Mouse (Mus musculus) spleen, embryonic (tissue): ENCODE data around the gene Srd5a1.
"Not testable (repeated sequence)": the region's sequence is repeated elsewhere in the genome, so short reads cannot be mapped to it uniquely, and the experiment has no call there.

Source experiments
- CTCF ChIA-PET: fragments of 350-600 bp; sonication (Branson Sonifier 250); formaldehyde crosslinking; loops from one replicate; lab custom pipeline; 2022; lab: Charles Lee

The Srd5a1 gene

DNA sequence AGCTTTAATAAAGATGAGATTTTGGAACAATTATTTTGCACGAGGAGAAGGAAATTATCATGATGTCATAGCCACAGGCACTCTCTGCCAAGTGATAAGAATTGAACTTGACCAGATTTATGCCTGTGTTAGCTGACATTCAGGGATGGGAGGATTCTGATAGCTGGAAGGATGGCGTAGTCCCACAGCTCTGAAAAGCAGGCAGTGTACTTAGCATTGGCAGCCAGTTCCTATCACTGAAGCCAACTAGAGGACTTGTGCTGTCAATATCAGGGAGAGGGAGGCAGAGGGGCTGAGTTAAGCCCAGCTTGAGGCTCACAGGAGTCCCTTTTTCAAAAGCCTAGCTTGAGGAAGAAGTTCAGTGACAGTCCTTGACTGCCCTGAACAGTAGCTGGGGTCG is 13.3 kb upstream of the Srd5a1 start:
- CTCF ChIA-PET: no interaction called here

DNA sequence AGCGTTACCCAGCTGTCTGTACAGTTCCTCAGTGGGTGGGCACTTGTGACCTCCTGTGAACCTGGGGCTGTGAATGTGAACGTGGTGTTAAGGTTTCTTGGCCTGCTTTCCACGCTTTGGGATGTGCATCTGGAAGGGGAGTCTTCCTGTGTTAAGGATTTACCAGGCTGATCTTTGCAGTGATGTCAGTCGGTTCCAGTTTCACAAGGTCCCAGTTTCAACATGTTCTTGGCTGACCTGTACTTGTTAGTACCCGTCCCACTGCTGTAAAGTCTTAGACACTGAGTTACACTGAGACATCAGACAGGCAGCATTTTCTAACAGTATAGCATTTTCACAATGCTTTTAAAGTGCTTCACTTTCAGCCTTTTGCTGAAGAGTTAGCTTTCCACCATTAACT is 12.6 kb upstream of the Srd5a1 start:
- CTCF ChIA-PET: no interaction called here

DNA sequence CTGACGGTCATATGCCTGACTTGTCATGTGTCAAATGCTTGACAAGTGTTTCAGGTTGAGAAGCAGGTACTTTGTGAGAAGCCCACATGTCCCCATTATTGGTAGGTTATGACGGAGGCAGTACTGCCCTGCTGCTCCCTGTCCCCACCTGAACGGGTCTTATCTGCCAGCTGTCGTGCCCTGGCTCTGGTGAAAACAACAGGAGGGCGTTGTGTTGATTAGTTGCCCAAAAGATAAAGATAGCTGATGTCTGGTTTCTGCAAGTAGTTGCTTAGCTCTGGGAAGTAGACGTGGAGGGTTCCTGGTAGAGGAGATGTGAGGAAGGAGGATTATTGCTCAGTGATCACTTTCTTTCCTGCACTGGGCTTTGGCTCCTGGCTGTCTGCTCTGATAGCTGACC is 5.5 kb upstream of the Srd5a1 start:
- CTCF ChIA-PET: interaction anchor here (0.8 kb wide), 1 partner anchor 22 kb away, joined by 4 read pairs; no protein-coding TSS in a partner anchor

DNA sequence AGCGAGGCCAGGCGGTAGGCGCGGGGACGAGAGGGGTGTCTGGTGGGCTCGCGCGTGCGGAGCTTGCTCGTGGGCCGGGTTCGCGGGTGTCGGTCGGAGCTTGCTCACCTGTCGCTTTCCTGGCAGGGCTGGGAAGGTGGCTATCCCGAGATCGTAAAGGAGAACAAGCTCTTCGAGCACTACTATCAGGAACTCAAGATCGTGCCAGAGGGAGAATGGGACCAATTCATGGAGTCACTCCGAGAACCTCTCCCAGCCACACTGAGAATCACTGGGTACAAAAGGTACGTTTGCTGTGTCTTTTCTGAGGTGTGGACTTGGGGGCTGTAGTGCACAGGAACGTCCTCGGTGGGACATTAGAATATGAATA is 918 bp upstream of the Srd5a1 start:
- CTCF ChIA-PET: no interaction called here

DNA sequence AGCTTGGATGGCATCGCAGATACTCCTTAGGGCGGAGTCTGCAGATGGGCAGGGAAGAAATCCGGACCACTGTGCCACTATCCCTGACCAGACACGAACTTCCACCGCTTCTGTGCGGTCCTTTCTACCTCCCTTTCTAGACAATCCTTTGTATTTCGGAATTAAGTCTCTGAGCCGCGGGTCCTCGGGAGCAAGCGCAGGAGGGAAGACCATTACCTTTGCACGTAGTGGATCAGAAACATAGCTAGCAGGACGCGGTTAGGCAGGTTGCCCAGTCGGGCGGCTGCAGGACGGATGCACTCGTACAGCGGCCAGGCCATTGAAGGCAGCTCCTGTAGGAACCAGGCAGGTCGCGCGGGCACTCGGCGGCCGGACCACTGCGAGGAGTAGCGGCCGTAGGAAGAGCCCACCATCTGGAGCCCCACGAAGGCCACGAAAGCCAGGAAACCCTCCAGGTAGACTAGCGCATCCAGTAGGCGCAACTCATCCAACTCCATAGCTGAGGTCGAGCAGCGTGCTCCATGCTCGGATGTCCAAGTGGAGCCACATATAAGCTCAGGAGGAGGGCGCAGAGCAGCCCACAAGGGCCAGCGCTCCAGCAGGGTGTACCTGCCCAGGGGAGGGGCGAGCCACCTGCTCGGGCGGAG is 368 bp downstream of the Srd5a1 start:
- CTCF ChIA-PET: no interaction called here

DNA sequence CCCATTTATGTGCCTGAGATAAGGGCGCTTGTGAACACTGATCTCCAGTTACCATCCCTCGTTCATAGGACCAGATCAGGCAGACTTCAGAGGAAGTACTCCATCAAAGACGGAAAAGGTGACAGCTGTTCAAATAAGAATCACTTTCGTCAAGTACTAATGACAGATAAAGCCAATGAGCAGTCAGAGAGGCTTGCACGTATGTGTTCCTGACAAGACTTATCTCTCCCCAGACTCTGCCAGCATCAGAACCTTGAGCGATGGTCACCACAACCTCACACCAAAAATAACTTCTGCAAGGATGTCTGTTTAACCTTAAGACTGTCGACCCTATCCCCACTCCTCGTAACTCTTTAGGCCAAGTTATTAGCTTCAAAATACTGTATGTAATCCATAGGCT is 2.5 kb downstream of the Srd5a1 start:
- CTCF ChIA-PET: no interaction called here

DNA sequence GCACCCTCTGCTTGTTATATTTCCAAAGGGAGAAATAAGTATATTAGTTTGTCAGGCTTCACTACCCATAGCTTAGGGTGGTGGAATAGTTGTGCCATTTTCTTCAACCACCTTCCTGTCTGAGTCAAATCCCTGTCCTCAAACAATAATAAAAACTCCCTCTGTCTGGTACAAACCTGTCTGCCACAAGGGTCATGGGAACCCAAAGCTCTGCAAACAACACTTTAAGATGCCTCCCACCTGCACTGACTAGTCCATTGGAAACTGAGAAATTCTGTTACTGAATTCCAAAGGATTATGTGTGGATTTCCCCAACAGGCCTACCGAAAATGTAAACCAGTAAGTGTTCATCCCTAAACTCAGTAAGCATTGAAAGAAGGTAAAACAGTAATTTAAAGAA is 6.6 kb downstream of the Srd5a1 start:
- CTCF ChIA-PET: no interaction called here

DNA sequence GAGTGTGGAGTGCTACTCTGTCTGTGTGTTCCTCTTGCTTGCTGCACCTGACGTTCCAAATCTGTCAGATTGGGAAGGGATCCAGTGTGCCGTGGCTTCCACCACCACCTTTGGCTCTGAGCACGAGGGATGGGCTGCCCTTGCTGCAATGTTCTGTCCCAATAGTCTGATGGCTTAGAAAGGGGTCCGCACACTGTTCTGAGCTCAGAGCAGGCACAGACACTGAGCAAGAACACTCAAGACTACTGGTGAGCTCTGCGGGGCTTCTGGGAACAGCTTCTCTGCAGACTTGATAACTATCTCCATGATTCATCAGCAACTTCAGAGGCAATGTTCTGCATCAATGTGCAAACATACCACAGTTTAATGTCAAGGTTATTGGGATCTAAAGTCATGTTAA is 9.9 kb downstream of the Srd5a1 start:
- CTCF ChIA-PET: no interaction called here

DNA sequence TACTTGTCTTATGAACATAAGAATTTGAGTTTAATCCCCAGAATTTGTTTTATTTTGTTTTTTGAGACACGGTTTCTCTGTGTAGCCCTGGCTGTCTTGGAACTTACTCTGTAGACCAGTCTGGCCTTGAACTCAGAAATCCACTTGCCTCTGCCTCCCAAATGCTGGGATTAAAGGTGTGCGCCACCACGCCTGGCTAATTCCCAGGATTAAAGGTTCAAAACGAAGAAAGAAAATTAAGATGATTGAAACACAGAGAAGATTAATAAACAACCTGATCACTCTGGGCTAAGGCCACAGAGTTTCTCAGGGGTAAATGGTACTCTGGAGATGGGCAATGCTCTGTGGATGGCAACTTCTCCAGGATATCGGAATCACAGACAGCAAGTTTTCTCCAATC is 10.4 kb downstream of the Srd5a1 start:
- CTCF ChIA-PET: not testable (repeated sequence)

DNA sequence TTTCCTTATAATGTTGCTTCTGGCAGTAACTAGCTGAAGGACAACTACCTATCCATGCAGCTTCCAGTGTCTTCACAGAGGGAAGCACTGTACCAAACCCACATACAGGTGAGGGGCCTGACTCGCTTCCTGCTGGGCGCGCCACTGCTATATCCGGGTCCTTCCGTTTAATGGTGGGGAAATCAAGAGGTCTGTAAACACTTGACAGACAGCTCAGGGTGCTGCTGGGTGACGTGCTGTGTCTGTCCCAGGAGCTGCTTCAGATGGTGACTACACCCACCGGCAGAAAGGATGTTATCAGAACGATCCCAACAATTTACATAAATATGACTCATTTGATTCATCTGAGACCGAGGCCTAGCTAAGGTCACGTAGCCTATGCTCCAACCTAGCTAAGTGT is 12.4 kb downstream of the Srd5a1 start:
- CTCF ChIA-PET: no interaction called here

DNA sequence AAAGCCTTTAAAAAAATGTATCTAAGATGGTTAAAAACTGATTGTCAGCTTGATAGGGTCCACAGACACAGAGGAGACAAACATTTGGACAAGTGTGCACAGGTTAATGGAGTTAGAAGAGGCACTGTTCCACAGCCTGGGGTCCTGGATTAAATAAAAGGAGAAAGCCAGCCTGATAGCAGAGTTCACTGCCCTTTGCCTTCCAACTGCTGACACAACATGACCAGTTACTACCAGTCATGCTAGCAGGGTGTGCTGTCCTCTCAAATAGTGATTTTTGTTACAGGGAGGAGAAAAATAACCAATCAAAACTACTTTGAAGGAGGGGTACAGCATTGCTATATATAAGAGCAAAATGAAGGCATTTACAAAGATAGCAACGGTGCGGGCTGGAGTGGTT is 14.7 kb downstream of the Srd5a1 start:
- CTCF ChIA-PET: no interaction called here

DNA sequence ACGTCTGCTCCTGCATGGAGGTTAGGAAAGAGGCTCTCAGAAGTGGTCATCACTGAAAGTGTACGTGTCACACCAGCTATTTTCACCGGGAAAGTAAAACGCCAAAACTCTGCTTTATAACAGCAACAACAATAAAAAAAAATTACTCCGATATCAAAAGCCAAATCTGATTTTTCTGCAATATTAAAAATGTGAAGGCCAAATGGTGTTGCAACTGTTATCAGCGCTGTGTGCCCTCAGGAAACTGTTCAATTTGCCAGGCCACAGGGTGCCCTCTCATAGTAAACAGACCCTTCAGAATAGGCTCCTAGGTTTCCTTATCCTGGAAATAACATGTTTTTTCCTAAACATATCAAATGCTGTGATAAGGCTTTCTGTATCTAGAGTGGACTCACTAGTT is 15.3 kb downstream of the Srd5a1 start:
- CTCF ChIA-PET: no interaction called here

DNA sequence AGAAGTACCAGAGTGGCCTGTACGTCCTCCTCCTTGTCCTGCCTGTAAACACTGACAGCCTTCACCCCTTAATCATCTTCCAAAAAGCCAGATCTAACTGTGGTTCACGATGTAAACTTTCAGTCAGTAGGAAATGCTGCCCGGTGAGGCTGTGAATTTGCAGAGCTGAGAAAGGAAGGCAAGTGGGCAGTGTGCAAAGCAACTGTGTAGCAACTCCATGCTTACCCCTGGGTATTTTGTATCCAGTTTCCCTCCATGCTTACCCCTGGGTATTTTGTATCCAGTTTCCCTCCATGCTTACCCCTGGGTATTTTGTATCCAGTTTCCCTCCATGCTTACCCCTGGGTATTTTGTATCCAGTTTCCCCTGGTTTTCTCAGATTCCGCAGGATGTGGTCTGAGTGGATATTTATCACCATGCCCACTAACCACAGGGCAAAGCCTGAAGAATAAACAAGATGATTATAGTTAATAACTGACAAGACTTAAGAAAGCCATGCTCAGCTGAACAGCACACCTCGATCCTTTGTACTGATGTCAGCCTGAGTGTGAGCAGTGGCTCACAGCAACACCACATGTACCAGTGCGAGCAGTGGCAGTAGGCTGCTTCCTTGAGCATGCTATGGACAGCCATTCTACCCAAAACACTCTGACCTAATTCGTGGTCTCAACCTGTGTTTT is 16.5 kb downstream of the Srd5a1 start:
- CTCF ChIA-PET: interaction anchor here (0.9 kb wide), 1 partner anchor 22 kb away, joined by 4 read pairs; no protein-coding TSS in a partner anchor

DNA sequence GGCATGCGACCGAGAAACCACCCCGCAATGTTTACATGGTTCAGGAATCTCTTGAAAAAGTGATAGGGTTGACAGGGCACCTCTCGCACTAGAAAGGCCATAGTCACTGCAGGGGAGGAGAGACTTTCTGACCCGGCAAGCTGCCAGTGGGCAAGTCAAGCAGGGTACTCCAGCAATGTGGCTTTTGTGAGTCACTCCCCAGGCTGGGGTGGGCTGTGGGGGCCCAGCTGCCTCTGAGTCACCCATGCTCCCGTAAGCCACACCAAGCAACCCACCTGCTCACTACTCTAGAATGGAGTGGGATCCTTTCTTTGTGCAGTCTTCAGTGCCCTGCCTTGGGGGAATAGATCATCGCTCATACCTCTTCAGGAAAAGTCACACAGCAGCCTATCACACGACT is 17.8 kb downstream of the Srd5a1 start:
- CTCF ChIA-PET: no interaction called here

DNA sequence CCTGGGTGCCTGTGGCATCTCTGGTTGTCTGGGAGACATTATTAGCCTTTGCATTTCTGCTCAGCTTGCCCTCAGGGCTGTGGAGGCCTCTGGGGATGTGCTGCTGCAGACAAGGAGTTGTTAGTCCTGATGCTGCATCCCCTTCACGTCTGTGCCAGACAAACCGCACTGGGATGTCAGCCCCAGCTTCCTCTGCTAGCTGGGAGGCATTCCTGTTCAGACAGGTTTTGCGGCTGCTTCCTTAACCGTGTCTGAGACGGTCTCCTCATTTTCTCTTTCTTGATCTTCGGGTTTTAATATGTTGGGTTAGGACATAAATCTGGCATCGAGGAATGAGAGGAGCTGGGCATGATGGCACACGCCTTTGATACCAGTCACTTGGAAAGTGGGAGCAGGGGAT is 19.0 kb downstream of the Srd5a1 start:
- CTCF ChIA-PET: no interaction called here

DNA sequence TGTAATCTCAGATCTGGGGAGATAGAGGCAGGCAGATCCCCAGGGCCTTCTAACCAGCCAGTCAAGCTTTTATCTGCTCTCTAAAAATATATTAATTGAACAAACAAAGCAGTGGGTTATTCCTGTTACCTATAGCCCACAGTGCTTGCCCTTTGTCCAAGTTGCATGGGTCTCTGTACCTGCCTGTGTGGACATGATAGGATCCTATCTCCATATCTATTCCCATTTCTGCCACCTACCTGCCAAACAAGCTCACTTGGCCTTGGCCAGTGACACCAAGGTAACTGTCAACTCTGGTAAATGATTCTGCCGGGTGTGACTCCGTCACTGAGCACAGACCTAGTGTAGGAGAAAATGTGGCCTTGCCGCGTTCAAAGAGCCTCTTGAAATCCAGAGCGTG is 19.9 kb downstream of the Srd5a1 start:
- CTCF ChIA-PET: interaction anchor here (1.3 kb wide), 1 partner anchor 49 kb away, joined by 3 read pairs; no protein-coding TSS in a partner anchor

DNA sequence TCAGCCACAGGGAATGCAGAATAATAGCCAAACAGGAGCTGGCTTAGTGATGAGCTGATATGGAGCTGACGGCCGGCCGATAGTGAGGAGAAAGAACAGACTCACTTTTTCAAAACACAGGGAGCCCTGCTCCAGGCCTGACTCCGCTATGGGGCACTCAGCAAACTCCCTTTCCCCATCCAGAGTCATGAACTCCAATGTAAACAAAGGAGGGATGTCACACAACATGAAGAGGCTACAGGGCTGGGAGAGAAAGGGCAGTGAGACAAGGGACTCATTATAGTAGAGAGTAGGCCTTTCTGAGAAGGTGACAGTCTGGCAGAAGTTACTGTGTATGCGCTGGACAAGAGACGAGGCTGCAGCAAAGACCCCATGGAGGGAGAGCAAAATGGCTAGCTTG is 23.0 kb downstream of the Srd5a1 start:
- CTCF ChIA-PET: no interaction called here

DNA sequence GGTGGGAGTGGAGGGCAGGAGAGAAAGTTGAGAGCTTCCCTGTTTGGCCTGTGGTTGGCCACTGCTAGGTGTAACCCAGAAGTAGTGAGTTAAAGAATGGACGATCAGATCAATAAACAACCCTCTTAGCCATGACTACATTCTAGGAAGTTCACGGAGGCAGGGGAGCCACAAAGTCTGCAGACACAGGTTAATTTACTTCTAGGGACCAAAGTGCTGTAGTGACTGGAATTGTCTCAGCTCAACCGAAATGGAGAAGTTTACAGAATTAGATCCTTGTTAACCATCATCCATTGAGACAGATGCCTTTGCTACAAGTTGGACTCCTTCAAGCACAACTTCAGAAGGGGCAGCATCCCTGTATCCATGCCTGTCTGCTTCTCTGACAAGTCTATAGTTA is 23.4 kb downstream of the Srd5a1 start:
- CTCF ChIA-PET: no interaction called here

DNA sequence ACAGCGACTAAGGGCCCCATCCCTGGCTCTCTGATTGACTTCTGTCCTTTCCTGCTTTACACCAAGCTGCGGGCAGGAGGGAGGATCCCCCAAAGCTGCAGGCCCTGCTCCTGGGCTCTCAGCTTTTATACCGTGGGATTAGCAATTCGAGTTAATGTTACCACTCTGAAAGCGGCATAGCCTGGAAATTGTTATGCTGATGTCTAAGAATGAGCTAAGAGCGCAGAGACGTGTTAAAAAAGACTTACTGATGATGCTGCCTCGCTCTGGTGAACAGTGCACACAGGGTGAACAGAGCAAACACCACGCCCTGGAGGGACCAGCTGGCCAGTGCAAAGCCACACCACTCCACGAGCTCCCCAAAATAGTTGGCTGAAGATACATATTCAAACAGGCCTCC is 24.9 kb downstream of the Srd5a1 start:
- CTCF ChIA-PET: no interaction called here

DNA sequence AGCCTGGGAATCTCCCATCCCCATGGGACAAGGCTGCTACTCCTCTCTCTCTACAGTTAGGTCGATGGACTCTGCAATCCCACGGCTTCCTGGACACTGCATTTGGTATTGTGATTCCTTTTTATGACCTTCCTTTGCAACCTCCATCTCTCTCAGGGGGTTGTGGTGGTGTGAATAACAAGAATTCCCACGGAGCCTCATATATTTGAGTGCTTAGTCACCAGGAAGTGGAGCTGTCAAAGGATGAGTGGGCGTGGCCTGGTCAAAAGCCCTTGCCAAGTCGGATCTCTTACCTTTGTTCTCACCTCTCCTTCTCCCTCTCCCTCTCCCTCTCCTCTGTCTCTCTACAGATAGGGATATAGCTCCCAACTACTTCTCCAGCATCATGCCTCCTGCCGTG is 25.4 kb downstream of the Srd5a1 start:
- CTCF ChIA-PET: no interaction called here

DNA sequence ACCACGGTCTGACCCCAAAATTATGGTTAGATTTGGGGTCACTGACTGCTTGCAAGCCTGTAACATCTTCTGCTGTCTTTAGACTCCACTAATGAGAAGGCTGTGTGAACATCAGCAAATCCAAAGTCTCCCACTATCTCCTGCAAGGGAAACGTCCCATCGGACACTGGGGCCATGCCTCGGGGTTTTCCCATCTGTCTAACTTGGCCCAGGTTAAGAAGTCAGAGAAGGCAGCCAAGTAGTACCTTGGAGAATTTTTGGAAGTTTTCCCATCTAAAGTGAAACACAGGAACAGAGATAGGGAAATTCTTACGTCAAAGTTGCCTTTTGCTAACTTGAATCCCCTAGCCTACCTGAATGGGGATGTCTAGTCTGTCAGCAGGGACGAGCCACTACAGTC is 27.7 kb downstream of the Srd5a1 start:
- CTCF ChIA-PET: no interaction called here

DNA sequence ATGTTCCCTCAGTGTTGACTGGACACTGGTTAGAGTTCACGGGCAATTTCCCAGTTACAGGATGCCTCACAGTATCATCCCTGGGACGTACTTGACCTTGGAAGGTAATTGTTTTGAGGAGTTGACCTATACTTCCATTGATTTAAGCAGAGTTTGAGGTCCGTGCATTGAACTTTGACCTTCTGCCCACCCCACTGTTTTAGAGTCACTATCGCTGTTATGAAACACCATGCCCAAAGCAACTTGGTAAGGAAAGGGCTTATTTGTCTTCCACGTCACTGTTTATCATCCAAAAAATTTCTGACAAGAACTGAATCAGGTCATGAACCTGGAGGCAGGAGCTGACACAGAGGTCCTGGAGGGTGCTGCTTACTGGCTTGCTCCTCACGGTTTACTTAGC is 28.8 kb downstream of the Srd5a1 start:
- CTCF ChIA-PET: no interaction called here

DNA sequence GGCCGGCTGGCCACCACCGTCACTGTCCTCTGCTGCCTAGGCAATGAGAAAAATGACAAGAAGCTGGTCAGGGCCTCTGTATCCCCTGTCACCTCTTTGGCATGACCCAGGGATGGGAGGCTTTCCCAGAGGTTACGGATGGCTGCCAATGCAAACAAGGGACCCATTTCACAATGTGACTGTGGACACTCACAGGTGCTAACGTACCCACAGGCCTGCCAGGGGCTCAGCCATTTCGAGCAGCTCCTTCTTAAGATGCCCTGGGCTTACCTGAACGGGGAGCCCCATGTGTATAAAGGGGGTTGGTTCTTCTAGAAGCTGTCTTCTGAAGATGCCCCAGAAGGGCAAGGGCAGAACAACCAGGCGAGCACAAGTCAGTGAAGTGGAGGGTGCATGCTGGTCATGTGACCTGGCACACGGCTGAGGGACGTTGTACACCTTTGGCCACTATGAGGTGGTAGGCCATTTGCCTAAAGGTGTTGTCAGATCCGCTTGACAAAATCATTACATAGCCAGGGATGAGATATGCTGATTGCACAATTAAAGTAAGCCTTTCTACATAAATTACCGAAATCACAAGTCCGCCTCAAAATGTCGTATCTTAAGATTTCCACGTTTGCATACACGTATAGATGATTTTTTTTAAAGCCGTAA is 33.9 kb downstream of the Srd5a1 start:
- CTCF ChIA-PET: no interaction called here
